Mouse (Mus musculus) kidney, adult 2 months (tissue): ENCODE data around the gene Pomt2. TPM values are rescaled to one million over a fixed set of nuclear protein-coding genes. Genes with fewer than 3 reads are reported as not detected.

Source experiments
- DNase-seq: peaks from one replicate; pipeline ENCODE4 v3.0.0; 2021
- H3K27ac ChIP-seq: fragments of 200-500 bp; 2 replicates; pipeline ENCODE4 v1.5.1; 2012; ENCODE audit warnings: low read depth, low read length, control low read depth, inconsistent platforms; ENCODE audit not compliant: insufficient read depth
- H3K27me3 ChIP-seq: fragments of 200-500 bp; replicated peaks from 2 replicates; pipeline ENCODE4 v1.6.1; 2012; ENCODE audit warnings: mild to moderate bottlenecking, moderate library complexity, low read length, inconsistent platforms; ENCODE audit not compliant: control insufficient read depth, insufficient read depth
- H3K36me3 ChIP-seq: fragments of 200-500 bp; 2 replicates; pipeline ENCODE4 v1.6.1; 2012; ENCODE audit warnings: mild to moderate bottlenecking, moderate library complexity, low read length, inconsistent platforms; ENCODE audit not compliant: control insufficient read depth, insufficient read depth
- H3K4me1 ChIP-seq: fragments of 200-500 bp; 2 replicates; pipeline ENCODE4 v1.6.1; 2011; ENCODE audit warnings: low read length; ENCODE audit not compliant: control insufficient read depth, insufficient read depth
- H3K4me3 ChIP-seq: fragments of 200-500 bp; 2 replicates; pipeline ENCODE4 v1.5.1; 2011; ENCODE audit warnings: mild to moderate bottlenecking, low read depth, low read length, control low read depth; ENCODE audit not compliant: insufficient read depth
- CTCF ChIP-seq: fragments of 200-500 bp; conservative IDR thresholded peaks from 2 replicates; pipeline ENCODE4 v1.5.1; 2011; ENCODE audit warnings: low read depth, mild to moderate bottlenecking, control low read depth, low read length, moderate library complexity, mixed read lengths; ENCODE audit not compliant: insufficient read depth, insufficient read length
- POLR2A ChIP-seq: fragments of 200-500 bp; IDR thresholded peaks from one replicate; pipeline ENCODE4 v1.6.1; 2011; ENCODE audit warnings: low read depth, low read length, control low read depth
- WGBS: fragments of 180-500 bp; shearing (Covaris S2); methylation state at CpG from one replicate; pipeline ENCODE4 v1.1.7; 2018; 5-methylcytosine and 5-hydroxymethylcytosine counted together
- polyA plus RNA-seq: library from polyadenylated mRNA; depleted of rRNA; stranded (reverse); fragments of >200 nt; gene quantifications from 2 replicates; pipeline ENCODE4 v1.2.3, GENCODE M21; 2012

The Pomt2 gene
- polyA plus RNA-seq, 1 experiment, result 15.9 TPM

GRCm38 (mm10) chr12:87138768-87139167 lies 9.0 kb downstream of the Pomt2 start:
- no peaks in the 10 kb centered on the region for H3K4me1 ChIP-seq
- H3K4me3 ChIP-seq, result no peak overlapping the region
- DNase-seq, result no peak
- H3K36me3 ChIP-seq, result no peaks in the 10 kb centered on the region
- 89% methylated on average over 2 of the region's 2 CpGs for WGBS
- no peaks in the 10 kb centered on the region for H3K27me3 ChIP-seq
- H3K27ac ChIP-seq, result no peak overlapping the region
- TF ChIP-seq CTCF (no peak), POLR2A (no peak)

DNA sequence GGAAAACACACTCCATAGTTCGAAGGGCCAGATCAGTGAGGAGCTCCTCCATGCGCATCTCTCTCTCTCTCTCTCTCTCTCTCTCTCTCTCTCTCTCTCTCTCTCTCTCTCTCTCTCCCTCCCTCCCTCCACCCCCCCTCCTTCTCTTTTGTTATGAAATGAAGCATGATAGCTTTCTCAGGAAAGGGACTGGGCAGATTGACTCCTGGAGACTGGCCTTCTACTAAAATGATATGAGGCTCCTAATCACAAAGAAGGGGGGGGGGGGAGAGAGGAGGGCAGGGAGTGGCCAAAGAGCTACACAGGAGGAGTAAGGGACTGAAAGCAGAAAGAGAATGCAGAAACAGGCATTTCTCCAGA lies 9.4 kb downstream of the Pomt2 start:
- WGBS, result 83% methylated on average over 2 of the region's 2 CpGs

DNA sequence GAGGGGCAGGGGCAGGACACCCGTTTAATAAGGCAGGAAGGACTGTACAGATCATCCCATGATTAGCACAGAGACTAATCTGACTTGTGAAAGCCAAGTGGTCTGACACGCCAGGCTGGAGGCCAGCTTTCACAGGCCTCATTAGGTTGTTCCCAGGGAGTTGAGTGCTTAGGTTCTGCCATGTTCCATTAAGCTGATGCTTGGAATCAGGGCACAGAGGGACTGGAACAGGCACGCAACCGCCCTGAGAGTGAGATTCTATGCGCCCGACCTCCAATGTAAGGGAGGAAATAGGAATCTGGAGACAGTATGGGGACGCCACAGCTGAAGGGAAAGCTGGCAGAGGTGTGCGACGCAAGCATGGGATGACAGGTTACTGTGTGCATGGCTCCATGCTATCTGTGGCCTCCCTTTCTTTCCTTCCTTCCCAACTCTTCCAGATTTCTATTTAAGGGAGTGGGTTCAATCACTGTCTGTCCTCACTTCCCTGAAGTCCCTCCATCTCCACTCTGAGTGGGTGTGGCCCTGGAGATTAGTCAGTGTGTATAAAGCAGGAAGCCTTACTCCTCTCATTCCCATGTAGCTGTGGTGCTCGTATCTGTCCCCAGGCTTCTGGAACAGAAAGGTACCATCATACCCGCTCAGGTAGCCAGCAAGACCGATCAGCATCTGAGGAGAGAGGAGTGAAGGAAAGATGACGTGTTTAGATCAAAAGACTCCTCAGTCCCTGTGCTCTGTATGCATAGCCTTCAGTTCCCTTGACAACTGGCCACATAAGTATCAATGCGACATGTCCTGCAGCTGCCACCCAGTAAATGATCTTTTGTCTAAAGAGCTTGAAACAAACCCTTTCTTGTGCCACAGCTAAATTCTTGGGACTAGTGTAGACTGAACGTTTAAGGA lies 10.1 kb downstream of the Pomt2 start:
- Histone ChIP-seq H3K27me3 (no peaks in the 10 kb centered on the region), H3K36me3 (no peaks in the 10 kb centered on the region), H3K27ac (no peak overlapping the region), H3K4me1 (no peaks in the 10 kb centered on the region), H3K4me3 (no peak overlapping the region)
- WGBS, result 93% methylated on average over 15 of the region's 15 CpGs
- no peak for TF ChIP-seq CTCF
- TF ChIP-seq POLR2A, result no peak
- DNase-seq, result no peak

More for the DNA sequence above, 9.4 kb downstream of the Pomt2 start:
- no peaks in the 10 kb centered on the region for H3K4me1 ChIP-seq
- DNase-seq, result no peak
- H3K27ac ChIP-seq, result no peak overlapping the region
- TF ChIP-seq POLR2A (no peak), CTCF (no peak)
- no peaks in the 10 kb centered on the region for H3K36me3 ChIP-seq
- H3K27me3 ChIP-seq, result no peaks in the 10 kb centered on the region
- H3K4me3 ChIP-seq, result no peak overlapping the region

DNA sequence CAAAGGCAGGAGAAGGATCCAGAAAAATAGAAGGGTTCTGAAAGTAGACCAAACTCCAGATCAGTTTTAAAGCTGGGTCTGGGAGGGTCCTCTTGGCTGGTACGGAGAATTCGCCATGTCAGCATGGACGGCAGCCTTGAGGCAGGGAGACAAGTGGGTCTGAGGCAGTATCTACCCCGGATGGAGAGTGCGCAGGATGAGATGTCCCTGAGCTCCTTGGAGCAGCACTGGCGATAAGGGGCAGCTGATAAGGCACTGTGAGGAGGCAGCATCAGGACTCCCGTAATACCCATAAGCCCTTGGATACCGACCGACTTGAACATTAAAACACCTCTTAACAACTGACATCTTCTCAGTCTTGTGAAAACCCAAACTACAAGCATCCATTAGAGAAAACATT lies 15.0 kb downstream of the Pomt2 start:
- no peak overlapping the region for H3K27ac ChIP-seq
- no peaks in the 10 kb centered on the region for H3K4me1 ChIP-seq
- H3K27me3 ChIP-seq, result no peaks in the 10 kb centered on the region
- no peak for TF ChIP-seq POLR2A
- no peak for TF ChIP-seq CTCF
- DNase-seq, result no peak
- H3K4me3 ChIP-seq, result no peak overlapping the region
- H3K36me3 ChIP-seq, result no peaks in the 10 kb centered on the region
- 95% methylated on average over 9 of the region's 9 CpGs for WGBS

DNA sequence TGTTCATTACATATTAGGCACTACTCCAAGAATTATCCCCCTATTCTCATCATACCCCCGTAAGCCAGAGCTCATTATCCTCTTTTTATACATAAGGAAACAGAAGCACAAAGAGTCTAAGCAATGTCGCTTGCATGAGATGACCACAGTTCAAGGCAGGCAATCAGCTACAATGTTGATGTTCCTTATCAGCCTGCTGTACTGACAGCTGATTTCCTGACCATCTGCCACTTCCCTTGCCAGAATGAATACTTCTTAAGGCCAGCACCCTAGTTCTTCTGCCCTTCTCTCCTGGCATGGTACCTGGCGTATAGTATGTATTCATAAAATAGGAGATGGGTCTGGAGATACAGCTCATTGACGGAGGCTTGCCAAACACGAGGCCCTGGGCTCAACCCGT lies 15.6 kb downstream of the Pomt2 start:
- H3K4me1 ChIP-seq, result no peaks in the 10 kb centered on the region
- H3K27ac ChIP-seq, result no peak overlapping the region
- TF ChIP-seq CTCF (no peak), POLR2A (no peak)
- no peaks in the 10 kb centered on the region for H3K27me3 ChIP-seq
- no peak overlapping the region for H3K4me3 ChIP-seq
- no peak for DNase-seq
- H3K36me3 ChIP-seq, result no peaks in the 10 kb centered on the region
- WGBS, result 92% methylated on average over 6 of the region's 6 CpGs

GRCm38 (mm10) chr12:87131619-87132018 lies 16.1 kb downstream of the Pomt2 start:
- H3K27me3 ChIP-seq, result no peaks in the 10 kb centered on the region
- peak; percentile 28 for DNase-seq
- no peak overlapping the region for H3K27ac ChIP-seq
- no peaks in the 10 kb centered on the region for H3K36me3 ChIP-seq
- 64% methylated on average over 3 of the region's 3 CpGs for WGBS
- TF ChIP-seq POLR2A (no peak), CTCF (peak; percentile 67)
- H3K4me3 ChIP-seq, result no peak overlapping the region
- H3K4me1 ChIP-seq, result no peaks in the 10 kb centered on the region

GRCm38 (mm10) chr12:87131181-87131580 lies 16.6 kb downstream of the Pomt2 start:
- H3K4me1 ChIP-seq, result no peaks in the 10 kb centered on the region
- H3K36me3 ChIP-seq, result no peaks in the 10 kb centered on the region
- no peak overlapping the region for H3K4me3 ChIP-seq
- WGBS, result 86% methylated on average over 2 of the region's 2 CpGs
- H3K27me3 ChIP-seq, result no peaks in the 10 kb centered on the region
- no peak for DNase-seq
- TF ChIP-seq POLR2A, result no peak
- no peak for TF ChIP-seq CTCF
- H3K27ac ChIP-seq, result no peak overlapping the region

- Histone ChIP-seq H3K27ac (no peak overlapping the region), H3K4me1 (no peaks in the 10 kb centered on the region), H3K36me3 (no peaks in the 10 kb centered on the region), H3K4me3 (no peak overlapping the region), H3K27me3 (no peaks in the 10 kb centered on the region)
- no peak for DNase-seq
- 98% methylated on average over 4 of the region's 4 CpGs for WGBS
- TF ChIP-seq POLR2A (no peak), CTCF (no peak)
Observed at GRCm38 (mm10) chr12:87130224-87130623, 17.5 kb downstream of the Pomt2 start.
